Mouse (Mus musculus): ENCODE results near the gene Rnf40.
A peak's percentile ranks its signal among the peaks of the same experiment; 100 is the strongest.
"Not testable (repeated sequence)": the region's sequence is repeated elsewhere in the genome, so short reads cannot be mapped to it uniquely, and the experiment has no call there.

The Rnf40 gene

DNA sequence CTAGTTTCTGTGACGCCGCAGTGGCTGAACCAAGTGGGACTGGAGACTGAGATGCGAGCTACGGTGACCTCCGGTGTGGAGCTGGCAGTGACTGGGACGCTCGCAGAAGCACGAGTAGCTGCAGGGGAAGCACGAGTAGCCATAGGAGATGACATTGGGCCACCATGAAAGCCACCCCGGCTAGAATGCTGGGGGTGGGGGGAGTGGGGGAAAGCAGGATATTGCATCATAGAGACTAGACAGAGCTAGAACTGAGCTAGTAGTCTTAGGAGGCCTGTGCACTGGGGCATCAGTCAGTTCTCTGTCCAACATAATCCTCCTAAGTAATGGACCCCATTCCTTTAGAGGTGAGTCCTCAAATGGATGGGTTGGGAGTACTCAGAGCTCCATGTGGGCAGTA is 15.7 kb downstream of the Rnf40 start:
- DNase-seq, result no peak

DNA sequence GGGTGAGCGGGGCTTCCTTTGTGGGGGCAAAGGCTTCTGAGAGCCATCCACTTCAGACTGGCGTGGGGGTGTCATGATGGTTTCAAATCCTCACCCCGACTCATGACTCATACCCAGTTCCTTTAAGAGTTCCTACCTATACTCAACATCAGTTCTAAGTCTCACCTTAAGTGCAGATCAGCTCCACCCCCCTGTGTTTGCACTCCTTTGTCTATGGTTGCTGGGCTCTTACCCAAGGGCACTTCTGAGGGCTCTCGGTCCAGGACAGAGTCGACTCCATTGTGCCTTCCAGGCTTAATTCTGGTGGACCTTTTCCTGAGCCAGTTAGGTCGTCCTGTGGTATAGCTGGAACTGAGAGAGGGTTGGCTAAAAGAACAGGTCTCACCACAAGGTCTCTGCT is 18.6 kb downstream of the Rnf40 start:
- no peak for DNase-seq

DNA sequence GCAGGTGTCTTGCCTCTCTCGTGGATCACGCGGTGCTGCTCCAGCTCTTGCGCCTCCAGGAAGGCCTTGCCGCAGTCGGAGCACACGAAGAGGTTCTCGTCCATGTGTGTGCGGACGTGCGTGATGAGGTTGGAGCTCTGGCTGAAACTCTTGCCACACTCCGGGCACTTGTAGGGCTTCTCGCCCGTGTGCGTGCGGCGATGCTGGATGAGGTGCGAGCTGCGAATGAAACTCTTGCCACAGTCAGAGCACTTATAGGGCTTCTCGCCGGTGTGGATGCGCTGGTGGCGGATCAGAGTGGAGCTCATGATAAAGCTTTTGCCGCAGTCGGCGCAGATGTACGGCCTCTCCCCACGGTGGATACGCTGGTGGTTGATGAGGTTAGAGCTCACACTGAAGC is 22.4 kb downstream of the Rnf40 start:
- no peak for DNase-seq

DNA sequence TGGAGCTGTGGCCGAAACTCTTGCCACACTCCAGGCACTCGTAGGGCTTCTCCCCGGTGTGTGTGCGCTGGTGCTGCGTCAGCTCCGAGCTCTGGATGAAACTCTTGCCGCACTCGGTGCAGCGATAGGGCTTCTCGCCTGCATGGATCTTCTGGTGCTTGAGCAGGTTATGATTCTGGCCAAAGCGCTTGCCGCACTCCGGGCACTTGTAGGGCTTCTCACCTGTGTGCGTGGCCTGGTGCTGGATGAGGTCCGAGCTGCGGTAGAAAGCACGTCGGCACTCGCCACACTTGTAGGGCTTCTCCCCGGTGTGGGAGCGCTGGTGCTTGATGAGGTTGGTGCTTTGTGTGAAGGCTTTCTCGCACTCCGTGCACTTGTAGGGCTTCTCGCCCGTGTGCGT is 23.0 kb downstream of the Rnf40 start:
- no peak for DNase-seq

DNA sequence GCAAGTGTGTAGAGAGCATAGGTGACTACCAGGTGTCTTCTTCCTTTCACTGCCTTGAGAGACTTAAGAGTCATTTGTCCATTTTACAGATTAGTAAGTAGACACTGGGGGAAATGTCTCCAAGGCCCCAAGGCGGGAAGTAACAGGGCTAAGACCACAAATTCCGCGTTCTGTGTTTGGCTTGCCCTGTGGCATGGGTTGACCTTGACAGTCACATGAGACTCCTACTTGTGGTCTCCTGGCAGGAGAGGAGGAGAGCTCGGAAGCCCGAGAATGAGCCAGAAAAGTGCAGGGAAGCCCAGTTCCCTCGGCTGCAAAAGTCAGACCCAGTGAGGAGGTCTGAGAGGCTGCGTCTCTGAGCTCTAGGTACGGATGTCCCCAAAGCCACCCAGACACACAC is 24.9 kb downstream of the Rnf40 start:
- DNase-seq, result no peak

DNA sequence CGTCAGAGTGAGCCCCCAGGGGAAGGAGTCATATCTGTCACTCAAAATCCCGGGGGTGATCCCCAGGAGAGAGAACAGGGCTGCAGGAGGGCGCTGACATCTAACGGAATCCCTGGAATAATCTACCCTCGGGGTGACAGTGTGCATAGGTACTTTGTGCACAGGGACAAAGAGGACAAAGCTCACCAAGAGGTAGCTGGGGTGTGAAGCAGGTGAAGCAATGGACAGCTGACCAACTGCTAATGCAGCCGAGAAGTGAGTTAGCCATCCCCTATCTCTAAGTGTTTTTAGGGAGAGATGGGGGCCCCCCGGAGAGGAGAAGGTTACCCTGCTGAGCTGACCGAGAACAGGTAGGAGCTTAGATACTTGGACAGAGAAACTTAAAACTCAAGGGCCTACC is 25.5 kb downstream of the Rnf40 start:
- no peak for DNase-seq

DNA sequence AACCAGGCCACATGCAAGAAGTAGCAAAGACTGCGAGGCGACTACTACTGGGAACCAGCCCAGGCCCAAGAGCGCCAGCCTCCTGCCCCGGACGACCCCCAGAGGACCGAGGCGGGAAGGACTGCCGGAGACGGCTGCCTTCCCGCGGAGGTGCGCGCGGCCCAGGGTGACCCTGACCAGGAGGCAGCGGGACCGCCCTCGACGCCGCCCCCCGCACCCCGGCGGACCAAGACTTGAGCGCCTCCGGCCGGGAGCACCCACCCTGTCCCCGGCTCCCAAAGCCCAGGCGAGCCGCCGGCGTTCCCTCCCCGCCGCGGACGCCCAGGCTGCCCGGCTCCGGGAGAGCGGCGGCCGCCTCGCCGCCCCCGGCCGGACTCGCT is 25.9 kb downstream of the Rnf40 start:
- DNase-seq, result peak; percentile 54 to 71

DNA sequence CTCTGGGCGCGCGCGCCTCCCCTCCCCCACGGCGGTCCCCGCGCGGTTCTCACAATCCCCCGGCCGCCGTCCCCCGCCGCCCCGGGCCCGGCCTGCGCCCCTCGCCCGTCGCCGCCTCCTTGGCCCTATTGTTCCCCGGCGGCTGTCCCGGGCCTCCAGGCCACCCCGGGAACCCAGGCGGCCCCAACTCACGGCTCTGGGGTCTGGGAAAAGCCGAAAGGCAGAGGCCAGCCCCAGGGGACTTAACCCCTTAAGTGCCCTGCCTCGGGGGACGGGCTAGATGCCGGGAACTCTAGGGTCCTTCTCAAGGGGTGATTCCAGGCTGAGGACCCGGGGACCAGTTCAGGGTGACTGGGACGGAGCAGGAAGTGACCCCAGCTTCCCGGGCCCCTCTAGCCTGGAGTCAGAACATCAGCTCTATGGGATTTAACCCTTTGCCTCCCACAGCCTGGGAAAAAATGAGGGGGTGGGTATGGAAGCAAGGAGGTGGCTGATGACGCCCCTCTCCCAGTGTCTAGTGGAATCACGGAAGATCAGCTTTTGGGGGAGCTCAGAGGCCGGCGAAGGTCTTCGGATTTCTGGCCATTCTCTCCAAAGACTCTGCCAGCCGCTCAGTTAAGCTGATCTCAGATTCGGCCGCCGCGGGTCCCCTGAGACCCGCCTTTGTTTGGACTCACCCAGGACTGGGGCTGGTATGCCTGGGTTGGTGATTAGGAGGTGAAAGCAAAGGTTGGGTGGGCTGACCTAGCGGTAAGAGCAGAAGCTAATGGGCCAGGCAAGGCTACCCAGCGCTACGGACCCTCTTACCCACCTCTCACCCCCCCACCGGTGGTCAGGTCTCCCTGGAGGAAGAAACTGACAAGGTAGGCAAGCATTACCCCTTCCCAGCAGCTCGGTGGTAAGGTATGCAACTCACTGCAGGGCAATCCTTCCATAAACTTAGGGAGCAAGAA is 26.6 kb downstream of the Rnf40 start, which contains the start of gene Zfp629:
TSS of gene Zfp629 (minus strand) at position 907 of the 953 bp plus-strand sequence.
- DNase-seq, result peak; percentile 63 to 70

DNA sequence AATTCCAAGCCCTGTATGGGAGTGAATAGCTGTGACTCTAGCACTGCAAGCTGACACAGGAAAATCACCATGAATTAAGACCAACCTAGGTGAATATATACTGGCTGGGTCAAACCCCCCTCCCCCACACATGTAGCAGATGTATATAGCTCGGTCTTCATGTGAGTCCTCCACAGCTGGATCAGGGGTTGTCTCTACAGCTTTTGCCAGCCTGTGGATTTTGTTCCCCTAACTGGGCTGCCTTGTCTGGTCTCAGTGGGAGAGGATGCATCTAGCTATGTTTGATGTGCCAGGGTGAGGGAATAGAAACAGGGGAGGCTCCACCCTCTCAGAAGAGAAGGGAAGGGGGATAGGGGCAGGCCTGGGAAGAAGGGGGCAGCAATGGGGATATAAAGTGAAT is 27.8 kb downstream of the Rnf40 start:
- DNase-seq, result peak; percentile 46 to 50

DNA sequence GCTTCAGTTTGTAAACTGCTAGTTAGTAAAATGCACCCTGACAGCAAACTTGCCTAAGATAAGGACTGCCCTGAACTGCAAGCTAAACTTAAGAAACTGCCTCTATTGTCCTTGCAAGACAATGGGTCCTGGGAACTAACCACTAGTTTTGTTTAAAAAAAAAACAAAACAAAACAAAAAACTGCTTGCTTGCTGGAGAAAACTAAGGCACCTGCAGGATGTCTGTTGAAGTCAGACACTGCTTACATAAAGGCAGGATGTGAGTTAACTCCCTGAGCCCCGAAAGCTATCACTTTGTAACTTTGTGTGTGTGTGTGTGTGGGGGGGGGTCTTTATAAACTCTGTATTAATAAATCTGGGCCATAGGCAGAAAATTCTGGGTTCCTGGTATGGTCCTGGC is 28.3 kb downstream of the Rnf40 start:
- no peak for DNase-seq

DNA sequence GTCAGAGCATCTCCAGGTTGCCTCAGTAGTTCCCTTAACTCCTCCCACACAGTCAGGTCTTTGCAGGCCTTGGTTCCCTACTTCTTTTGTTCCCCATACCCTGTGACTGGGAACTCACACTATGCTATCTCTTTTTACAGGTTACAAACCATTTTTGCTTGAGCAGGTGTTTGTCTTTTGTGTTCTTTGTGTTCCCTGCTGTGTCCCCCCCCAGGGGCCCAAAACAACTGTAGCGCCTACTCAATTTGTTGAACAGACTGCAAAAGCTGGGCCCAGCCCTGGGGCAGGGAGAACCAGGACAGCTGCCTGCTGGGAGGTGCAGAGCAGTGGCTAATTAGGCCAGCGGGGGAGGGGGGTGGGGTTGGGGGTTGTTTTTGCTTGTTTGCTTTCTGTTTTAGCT is 29.4 kb downstream of the Rnf40 start:
- DNase-seq, result peak; percentile 55 to 69

DNA sequence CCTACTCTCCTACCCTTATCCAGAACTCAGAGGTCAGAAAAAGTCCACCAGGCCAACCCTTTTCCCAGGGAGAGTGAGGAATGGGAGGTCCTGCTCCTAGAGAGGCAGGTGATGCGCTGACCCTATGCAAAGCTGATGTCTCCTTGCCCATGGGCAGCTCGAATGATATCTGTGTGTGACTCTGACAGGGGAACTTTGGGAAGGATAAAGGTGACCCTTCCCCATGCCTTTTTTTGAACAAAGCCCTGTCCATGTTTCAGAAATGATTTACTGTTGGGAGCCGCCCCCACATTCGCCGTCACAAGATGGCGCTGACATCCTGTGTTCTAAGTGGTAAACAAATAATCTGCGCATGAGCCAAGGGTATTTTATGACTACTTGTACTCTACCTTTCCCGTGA is 29.8 kb downstream of the Rnf40 start:
- DNase-seq, result not testable (repeated sequence)

DNA sequence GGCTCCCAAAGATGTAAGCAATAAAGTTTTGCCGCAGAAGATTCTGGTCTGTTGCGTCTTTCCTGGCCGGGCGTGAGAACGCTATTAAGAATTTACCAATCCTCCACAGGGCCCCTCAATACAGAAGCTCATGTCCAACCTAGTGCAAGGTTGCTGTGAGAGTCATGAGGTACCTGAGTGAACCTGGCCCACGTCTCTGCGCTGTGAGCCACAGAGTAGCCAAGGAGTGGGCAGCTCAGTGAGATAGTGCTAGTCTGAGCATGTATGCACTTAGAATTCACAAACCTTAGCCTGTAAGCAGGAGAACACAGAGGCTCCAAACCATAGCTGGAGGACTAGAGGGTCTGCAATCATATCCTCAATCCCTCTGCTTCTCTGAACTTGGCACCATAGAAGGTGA is 37.5 kb downstream of the Rnf40 start:
- no peak for DNase-seq

DNA sequence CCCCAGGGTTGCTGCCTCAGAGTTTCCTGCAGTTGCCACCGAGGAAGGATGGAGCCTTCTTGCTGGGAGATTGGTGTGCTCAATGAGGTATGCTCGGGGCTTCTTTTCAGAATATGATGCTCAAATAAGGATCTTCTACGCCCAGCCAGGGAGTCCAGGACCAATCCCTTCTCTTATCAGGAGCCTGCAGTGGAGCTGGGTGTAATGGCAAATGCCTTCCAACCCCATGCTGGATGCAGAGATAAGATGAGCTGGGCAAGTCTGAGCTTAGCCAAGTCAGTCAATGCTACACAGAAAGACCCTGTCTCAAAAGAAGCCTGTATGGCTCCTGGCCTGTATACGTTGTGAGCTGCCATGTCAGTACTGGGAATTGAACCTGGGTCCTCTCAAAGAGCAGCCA is 37.9 kb downstream of the Rnf40 start:
- no peak for DNase-seq

DNA sequence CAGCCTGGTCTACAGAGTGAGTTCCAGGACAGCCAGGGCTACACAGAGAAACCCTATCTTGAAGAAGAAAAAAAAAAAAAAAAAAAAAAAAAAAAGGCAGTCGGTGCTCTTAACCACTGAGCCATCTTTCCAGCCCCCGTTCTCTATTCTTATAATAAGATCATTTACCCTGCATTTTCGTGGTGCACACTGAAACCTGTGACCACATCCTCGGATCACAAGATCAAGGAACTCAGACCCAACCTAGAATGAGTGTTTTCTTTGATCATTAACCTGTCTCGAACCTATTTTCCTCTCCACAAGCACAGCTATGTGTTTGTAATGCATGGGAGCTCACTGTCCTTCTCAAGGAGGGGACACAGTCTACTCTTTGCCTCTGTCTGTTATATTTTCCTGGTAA is 40.1 kb downstream of the Rnf40 start:
- peak in 1 of 2 experiments; percentile 29 for DNase-seq

DNA sequence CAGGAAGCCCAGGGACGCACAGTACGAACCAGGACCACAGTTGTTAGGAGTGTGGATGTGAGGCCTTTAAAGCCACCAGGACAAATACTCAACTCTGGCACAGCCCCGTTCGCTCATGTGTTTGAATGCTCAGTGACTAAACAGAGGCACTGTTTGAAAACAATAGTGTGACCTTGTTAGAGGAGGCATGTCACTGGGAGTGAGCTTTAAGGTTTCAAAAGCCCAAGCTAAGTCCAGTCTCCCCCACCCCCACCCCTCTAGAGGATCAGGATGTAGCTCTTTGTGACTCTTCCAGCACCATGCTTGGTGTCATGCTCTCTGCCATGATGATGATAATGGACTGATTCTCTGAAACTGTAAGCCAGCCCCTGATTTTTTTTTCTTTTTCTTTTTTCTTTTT is 42.8 kb downstream of the Rnf40 start:
- DNase-seq, result no peak

DNA sequence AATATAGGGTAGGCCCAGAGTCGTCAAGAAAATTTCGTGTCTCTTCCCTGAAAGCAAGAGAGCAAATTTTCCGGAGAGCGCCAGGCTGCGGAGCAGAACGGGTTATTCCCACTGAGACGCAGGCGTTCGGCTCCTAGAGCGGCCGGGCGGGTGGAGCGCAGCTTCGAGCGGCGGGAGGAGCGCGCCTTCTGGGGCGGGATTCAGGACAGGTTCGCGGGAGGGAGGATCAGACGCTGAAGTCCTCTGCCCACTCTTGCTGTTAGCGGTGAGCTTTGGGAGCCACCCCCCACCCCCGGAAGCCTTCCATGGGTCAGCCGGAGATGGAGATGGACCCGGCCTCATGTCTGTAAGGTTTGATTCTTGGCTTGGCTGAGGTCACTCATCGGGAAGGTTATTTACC is 48.4 kb downstream of the Rnf40 start:
- DNase-seq, result no peak

DNA sequence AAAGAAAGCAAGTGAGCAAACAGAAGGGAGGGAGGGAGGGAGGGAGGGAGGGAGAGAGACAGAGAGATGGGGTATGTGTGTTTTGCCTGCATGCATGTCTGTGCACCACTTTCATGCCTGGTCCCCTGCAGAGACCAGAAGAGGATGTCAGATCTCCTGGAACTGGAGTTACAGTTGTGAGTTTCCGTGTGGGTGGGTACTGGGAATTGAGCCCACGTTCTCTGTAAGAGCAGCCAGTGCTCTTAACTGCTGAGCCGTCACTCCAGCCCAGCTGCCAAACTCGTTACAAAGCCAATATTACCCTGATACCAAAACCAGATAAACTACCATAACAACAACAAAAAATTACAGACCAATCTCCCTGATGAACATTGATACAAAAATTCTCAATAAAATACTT is 52.7 kb downstream of the Rnf40 start:
- no peak for DNase-seq

DNA sequence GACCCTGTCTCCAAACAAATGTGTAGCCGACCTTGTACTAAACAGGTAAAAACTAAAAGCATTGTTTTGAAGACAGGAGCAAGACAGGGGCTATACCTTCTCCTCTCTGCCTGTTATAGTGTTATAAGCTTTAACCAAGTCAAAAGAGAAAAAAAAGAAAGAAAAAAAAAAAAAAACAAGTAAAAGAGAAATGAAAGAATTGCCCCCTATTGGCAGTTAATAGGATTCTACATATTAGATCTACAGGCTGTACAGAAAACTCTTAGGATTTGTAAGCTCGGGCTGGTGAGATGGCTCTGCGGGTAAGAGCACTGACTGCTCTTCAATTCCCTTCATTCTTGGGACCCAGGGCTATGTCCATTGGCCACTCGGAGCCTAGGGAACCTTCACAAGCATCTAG is 53.7 kb downstream of the Rnf40 start:
- DNase-seq, result no peak

DNA sequence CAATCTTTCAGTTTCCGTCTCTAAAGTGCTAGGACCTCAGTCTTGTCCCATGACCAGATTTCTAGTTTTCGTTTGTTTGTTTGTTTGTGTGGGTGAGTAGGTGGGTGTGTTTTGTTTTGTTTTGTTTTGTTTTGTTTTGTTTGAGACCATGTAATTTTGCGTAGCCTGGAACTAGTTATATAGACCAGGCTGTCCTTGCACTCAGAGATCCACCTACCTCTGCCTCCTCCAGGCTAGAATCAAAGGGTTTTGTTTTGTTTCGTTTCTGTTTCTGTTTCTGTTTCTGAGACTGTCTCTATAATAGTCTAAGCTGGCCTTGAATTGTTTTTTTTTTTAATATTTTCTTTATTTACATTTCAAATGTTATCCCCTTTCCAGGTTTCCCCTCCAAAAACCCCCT is 57.8 kb downstream of the Rnf40 start:
- DNase-seq, result no peak

DNA sequence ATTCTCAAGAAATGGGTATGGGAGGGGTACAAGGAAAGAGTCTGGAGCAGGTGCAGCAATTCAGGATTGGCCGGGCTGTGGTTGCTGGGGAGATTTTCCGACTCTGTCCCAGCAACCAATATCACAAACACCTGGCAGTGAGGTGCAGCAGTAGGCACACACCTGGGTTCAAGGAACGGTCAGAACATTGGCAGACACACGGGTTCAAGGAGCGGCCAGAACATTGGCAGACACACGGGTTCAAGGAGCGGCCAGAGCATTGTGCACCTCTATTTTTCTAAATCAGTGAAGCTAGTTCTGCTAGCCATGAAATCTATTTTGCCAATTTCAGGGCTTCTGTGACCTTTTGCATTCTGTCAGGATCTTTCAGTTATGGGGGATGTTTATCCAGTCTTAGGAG is 59.0 kb downstream of the Rnf40 start:
- not testable (repeated sequence) for DNase-seq

DNA sequence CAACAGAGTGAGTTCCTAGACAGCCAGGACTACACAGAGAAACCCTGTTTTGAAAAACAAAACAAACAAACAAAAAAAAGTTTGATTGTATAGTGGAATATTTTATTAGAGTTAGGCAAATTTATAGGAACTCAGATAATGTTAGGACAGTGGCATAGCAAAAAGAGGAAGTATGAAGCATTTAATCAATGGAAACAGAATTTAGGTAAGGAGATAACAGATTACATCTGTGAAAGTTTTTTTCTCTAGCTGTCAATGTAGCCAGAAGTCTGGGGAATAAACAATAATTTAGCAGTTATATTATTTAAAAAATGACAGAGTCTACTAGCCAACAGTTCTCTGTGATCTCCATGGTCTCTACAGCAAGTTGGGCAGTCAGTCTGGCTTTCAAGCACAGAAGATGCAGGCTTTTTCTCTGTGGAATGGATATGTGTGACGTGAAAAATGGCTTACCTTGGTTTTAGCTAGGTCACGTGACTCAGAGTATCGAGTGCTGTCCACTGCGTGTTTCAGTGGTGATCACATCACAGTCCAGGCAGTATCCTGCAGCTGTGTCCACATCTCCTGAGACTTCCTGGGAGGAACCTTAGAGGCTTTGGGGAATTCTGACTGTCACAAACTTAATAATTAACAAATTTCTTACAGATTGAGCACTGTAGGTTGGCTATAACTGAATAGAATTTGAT is 60.1 kb downstream of the Rnf40 start:
- no peak for DNase-seq

DNA sequence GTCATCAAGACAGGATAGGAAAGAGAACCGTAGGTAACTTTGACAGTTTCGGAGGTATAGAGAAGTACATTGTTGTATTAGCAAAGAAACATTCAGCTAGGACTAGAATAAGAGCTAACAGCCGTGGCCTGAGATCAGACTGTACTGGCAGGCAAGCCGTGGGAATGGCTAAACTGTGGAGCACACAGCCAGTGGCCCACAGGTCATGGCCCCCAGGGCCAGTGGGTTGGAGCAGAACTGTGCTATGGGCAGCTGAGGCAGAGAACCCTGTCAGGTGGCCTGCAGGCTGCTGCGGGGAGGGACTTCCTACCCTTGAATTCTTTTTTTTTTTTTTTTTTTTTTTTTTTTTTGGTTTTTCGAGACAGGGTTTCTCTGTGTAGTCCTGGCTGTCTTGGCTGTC is 60.6 kb downstream of the Rnf40 start:
- no peak for DNase-seq

DNA sequence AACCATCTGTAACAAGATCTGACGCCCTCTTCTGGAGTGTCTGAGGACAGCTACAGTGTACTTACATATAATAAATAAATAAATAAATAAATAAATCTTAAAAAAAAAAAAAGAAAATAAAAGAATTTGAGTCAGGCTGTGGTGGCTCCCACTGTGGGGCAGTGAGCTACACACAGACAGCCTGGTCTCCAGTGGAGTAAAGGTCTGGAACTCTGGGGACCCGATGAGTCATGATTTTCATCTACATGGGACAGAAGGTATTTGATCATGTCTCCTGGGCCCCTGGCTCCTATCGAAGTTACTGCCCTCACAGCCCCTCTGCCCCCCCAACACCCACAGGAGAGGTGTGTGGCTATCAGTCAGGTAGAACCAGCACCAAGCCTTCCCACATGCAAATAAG is 63.1 kb downstream of the Rnf40 start:
- DNase-seq, result no peak

All from thymus, postnatal 36 days (tissue).